Mouse (Mus musculus): ENCODE measurements around the gene Fam102a. TPM values are rescaled to one million over a fixed set of nuclear protein-coding genes. Genes with fewer than 3 reads are reported as not detected.
A peak's percentile ranks its signal among the peaks of the same experiment; 100 is the strongest.

Fam102a gene
- total and polyA plus RNA-seq, 3 experiments: 1.3 to 7.8 (median 3.8) TPM

DNA sequence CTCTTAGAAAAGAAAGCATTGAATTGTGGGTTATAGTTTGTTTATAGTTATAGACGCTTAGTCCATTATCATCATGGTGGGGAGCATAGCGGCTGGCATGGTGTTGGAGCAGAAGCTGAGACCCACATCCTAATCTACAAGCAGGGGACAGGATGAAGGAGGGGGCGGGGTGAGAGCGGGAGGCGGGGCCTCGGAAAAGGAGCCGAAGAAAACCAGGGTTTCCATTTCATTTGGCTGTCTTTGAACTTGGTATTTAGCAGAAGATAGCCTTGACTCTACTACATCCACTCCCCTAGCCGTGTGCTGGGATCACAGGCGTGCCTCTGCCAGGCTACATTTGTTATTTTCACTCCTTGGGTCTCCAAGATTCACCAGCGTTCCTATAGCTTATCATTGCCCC lies 69.5 kb downstream of the Fam102a start:
- no peak overlapping the region for H3K4me3 ChIP-seq (replicated peaks in 1 of 3; ENCODE audit: low read depth in 2 of 3, low read length in 2 of 3, poor library complexity in 1 of 3)
- H3K4me1 ChIP-seq (ENCODE audit: control insufficient read depth in 1 of 2, insufficient read depth in 2 of 2): peaks cover 3 to 37% of the 10 kb centered on the region in 2 experiments; a peak in 2 of 4 replicates
- no peak overlapping the region for H3K9ac ChIP-seq (ENCODE audit: insufficient read depth, low read depth)
- dilution Hi-C loops (cut with MboI; ENCODE audit: extremely low pct_ligation_motif_present, extremely low pct_unique_long_range_greater_than_20kb, low sequenced_read_pairs): no loop called here
- H3K27ac ChIP-seq (ENCODE audit: insufficient read depth, low read depth): no peak overlapping the region
- in situ Hi-C loops (cut with MboI; ENCODE audit: low pct_ligation_motif_present, low pct_unique_long_range_greater_than_20kb, low sequenced_read_pairs): no loop called here
- H3K4me2 ChIP-seq (ENCODE audit: insufficient read depth, low read depth, poor library complexity, severe bottlenecking): no peak overlapping the region
- no peaks in the 10 kb centered on the region for H3K79me2 ChIP-seq (replicated peaks; ENCODE audit: control insufficient read depth, extremely low read depth, insufficient read depth, poor library complexity, severe bottlenecking)
- DNase-seq (ENCODE audit: extremely low read depth): no peak
- H3K27me3 ChIP-seq (replicated peaks): no peaks in the 10 kb centered on the region
- H3K36me3 ChIP-seq (replicated peaks in 1 of 2; ENCODE audit: control insufficient read depth in 1 of 2, insufficient read depth in 1 of 2, low read length in 1 of 2): peaks cover 0 to 13% of the 10 kb centered on the region in 2 experiments
- TF ChIP-seq UBTF (IDR thresholded peaks at IDR 0.05; ENCODE audit: low read depth, low read length): no peak
- no peak for TF ChIP-seq ZNF384 (IDR thresholded peaks at IDR 0.05; ENCODE audit: low read depth, low read length)
- TF ChIP-seq JUN (IDR thresholded peaks at IDR 0.05; ENCODE audit: insufficient read depth, low read depth, low read length): no peak
- TF ChIP-seq CTCF (conservative IDR thresholded peaks at IDR 0.05 in 1 of 2, IDR thresholded peaks at IDR 0.05 in 1 of 2; ENCODE audit: low read depth in 2 of 2, low read length in 2 of 2): no peak
- TF ChIP-seq POLR2AphosphoS2 (IDR thresholded peaks at IDR 0.05; ENCODE audit: low read depth, low read length): no peak
- no peak for TF ChIP-seq MEF2A (IDR thresholded peaks at IDR 0.05; ENCODE audit: borderline replicate concordance, low read depth, low read length)
- TF ChIP-seq USF1 (IDR thresholded peaks at IDR 0.05; ENCODE audit: low read depth, low read length): no peak
- TF ChIP-seq BHLHE40 (IDR thresholded peaks at IDR 0.05; ENCODE audit: low read depth, low read length): no peak
- no peak for TF ChIP-seq PAX5 (IDR thresholded peaks at IDR 0.05; ENCODE audit: low read length)
- no peak for TF ChIP-seq TCF12 (IDR thresholded peaks at IDR 0.05; ENCODE audit: low read depth, low read length)
- TF ChIP-seq RCOR1 (conservative IDR thresholded peaks at IDR 0.05; ENCODE audit: low read depth, low read length): no peak
- TF ChIP-seq MXI1 (IDR thresholded peaks at IDR 0.05; ENCODE audit: low read depth, low read length): no peak
- TF ChIP-seq SMC3 (IDR thresholded peaks at IDR 0.05; ENCODE audit: low read depth, low read length): no peak
- no peak for TF ChIP-seq ZKSCAN1 (IDR thresholded peaks at IDR 0.05; ENCODE audit: borderline replicate concordance, low read depth, low read length)
- no peak for TF ChIP-seq MAZ (IDR thresholded peaks at IDR 0.05; ENCODE audit: low read depth, low read length)
- no peak for TF ChIP-seq ELF1 (IDR thresholded peaks at IDR 0.05; ENCODE audit: low read depth, low read length)
- H3K9me3 ChIP-seq (replicated peaks; ENCODE audit: low read length): no peaks in the 10 kb centered on the region

DNA sequence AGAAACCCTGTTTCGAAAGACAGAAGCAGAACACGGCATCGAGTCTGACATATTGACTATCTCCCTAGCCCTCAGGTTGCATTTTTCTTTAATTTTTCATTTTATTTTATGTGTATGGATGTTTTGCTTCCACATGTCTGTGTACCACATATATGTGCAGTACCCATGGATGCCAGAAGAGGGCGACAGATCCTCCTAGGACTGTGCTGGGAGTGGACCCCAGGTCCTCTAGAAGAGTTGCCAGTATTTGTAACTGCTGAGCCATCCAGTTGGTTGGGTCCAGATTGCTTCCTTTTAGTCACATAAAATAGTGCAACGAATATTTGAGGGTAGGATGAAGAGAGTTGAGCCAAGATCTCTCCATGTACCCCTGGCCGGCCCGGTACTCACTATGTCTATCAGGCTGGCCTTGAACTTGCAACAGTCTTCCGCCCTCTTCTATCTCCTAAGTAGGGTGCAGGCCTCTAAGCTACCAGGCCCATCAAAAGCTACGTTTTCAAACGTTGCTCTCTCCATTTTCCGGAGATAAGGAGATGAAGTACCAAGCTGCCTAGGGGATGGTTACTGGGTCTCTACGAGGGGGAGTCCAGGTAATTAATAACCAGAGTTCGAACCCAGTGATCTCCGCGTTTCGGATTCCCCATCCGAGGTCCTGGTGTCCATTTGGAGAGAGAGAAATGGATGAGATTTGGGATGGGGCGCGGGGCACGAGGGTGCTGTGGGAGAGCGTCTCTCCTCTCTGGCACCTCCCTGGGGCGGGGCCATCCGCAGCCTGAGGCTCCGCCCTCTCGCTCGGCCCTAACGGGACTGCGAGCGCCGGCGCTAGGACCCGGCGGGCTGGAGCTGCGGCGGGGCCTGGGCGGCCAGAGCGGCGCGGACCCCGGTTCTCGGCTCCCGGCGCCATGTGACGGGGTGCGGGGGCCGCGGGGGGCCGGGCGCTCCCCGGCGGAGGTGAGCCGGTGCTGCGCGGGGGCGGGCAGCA lies 71.3 kb downstream of the Fam102a start:
- Histone ChIP-seq H3K36me3 (replicated peaks in 1 of 2; ENCODE audit: control insufficient read depth in 1 of 2, insufficient read depth in 1 of 2, low read length in 1 of 2) (peaks cover 0 to 7% of the 10 kb centered on the region in 2 experiments), H3K4me1 (ENCODE audit: control insufficient read depth in 1 of 2, insufficient read depth in 2 of 2) (peaks cover 11 to 47% of the 10 kb centered on the region in 2 experiments), H3K79me2 (replicated peaks; ENCODE audit: control insufficient read depth, extremely low read depth, insufficient read depth, poor library complexity, severe bottlenecking) (0 out of 2 replicates have a peak, but pooled peaks cover 2% of the 10 kb centered on the region), H3K27me3 (replicated peaks) (no peaks in the 10 kb centered on the region), H3K4me2 (ENCODE audit: insufficient read depth, low read depth, poor library complexity, severe bottlenecking) (peak overlapping the region; percentile 85; the same call in 1 of the 2 replicates), H3K9me3 (replicated peaks; ENCODE audit: low read length) (no peaks in the 10 kb centered on the region), H3K9ac (ENCODE audit: insufficient read depth, low read depth) (peak overlapping the region; percentile 88), H3K27ac (ENCODE audit: insufficient read depth, low read depth) (no peak overlapping the region), H3K4me3 (replicated peaks in 1 of 3; ENCODE audit: low read depth in 2 of 3, low read length in 2 of 3, poor library complexity in 1 of 3) (peak overlapping the region; percentile 85 to 88 (median 87))
- in situ Hi-C loops (cut with MboI; ENCODE audit: low pct_ligation_motif_present, low pct_unique_long_range_greater_than_20kb, low sequenced_read_pairs): no loop called here
- TF ChIP-seq SMC3 (IDR thresholded peaks at IDR 0.05; ENCODE audit: low read depth, low read length): peak; percentile 42
- no peak for TF ChIP-seq PAX5 (IDR thresholded peaks at IDR 0.05; ENCODE audit: low read length)
- no peak for TF ChIP-seq ETS1 (conservative IDR thresholded peaks at IDR 0.05; ENCODE audit: low read depth, low read length)
- 0 out of 2 replicates have a peak, but pooled peaks have one; percentile 17 for TF ChIP-seq NRF1 (IDR thresholded peaks at IDR 0.05; ENCODE audit: low read depth, low read length)
- no peak for TF ChIP-seq SIN3A (IDR thresholded peaks at IDR 0.05; ENCODE audit: low read length)
- TF ChIP-seq RAD21 (IDR thresholded peaks at IDR 0.05; ENCODE audit: low read depth, low read length): peak; percentile 23
- peak; percentile 34; the same call in 1 of the 2 replicates for TF ChIP-seq IRF4 (IDR thresholded peaks at IDR 0.05; ENCODE audit: low read depth, low read length)
- TF ChIP-seq USF1 (IDR thresholded peaks at IDR 0.05; ENCODE audit: low read depth, low read length): no peak
- TF ChIP-seq POLR2AphosphoS2 (IDR thresholded peaks at IDR 0.05; ENCODE audit: low read depth, low read length): no peak
- no peak for TF ChIP-seq CHD1 (IDR thresholded peaks at IDR 0.05; ENCODE audit: low read depth, low read length)
- no peak for TF ChIP-seq RCOR1 (conservative IDR thresholded peaks at IDR 0.05; ENCODE audit: low read depth, low read length)
- peak; percentile 42; the same call in 1 of the 2 replicates for TF ChIP-seq POLR2A (IDR thresholded peaks at IDR 0.05; ENCODE audit: low read depth, low read length)
- no peak for TF ChIP-seq MYC (IDR thresholded peaks at IDR 0.05; ENCODE audit: low read depth, low read length)
- TF ChIP-seq JUN (IDR thresholded peaks at IDR 0.05; ENCODE audit: insufficient read depth, low read depth, low read length): no peak
- no peak for TF ChIP-seq EP300 (IDR thresholded peaks at IDR 0.05; ENCODE audit: low read length)
- TF ChIP-seq UBTF (IDR thresholded peaks at IDR 0.05; ENCODE audit: low read depth, low read length): 0 out of 2 replicates have a peak, but pooled peaks have one; percentile 38
- peak; percentile 65 to 71 for TF ChIP-seq CTCF (conservative IDR thresholded peaks at IDR 0.05 in 1 of 2, IDR thresholded peaks at IDR 0.05 in 1 of 2; ENCODE audit: low read depth in 2 of 2, low read length in 2 of 2)
- no peak for TF ChIP-seq E2F4 (IDR thresholded peaks at IDR 0.05; ENCODE audit: insufficient replicate concordance, low read depth, low read length)
- 0 out of 2 replicates have a peak, but pooled peaks have one; percentile 41 for TF ChIP-seq HCFC1 (IDR thresholded peaks at IDR 0.05; ENCODE audit: low read depth, low read length)
- no peak for TF ChIP-seq ZC3H11A (IDR thresholded peaks at IDR 0.05; ENCODE audit: low read depth, low read length)
- TF ChIP-seq MXI1 (IDR thresholded peaks at IDR 0.05; ENCODE audit: low read depth, low read length): peak; percentile 14; the same call in 1 of the 2 replicates
- DNase-seq (ENCODE audit: extremely low read depth): peak; percentile 80
- dilution Hi-C loops (cut with MboI; ENCODE audit: extremely low pct_ligation_motif_present, extremely low pct_unique_long_range_greater_than_20kb, low sequenced_read_pairs): no loop called here

All from CH12.LX (cell line).